Mouse (Mus musculus) megakaryocyte-erythroid progenitor cell, adult 5 weeks (primary cell): Measurements from ENCODE around the gene Plac1. TPM values are rescaled to one million over a fixed set of nuclear protein-coding genes. Genes with fewer than 3 reads are reported as not detected.

ENCODE experiments used
- polyA plus RNA-seq: library from polyadenylated mRNA; stranded (reverse); fragments of >175 nt; gene quantifications from 2 replicates; pipeline ENCODE4 v1.2.3, GENCODE M21; 2012

The Plac1 gene
- not detected in 2 replicates for polyA plus RNA-seq

GRCm38 (mm10) chrX:53240011-53240410 lies at the start of gene Plac1:
Gene Plac1, minus strand, starts transcription at chrX:53240111.

GRCm38 (mm10) chrX:53273124-53273523 lies 33.2 kb upstream of the Plac1 start, which contains the start of gene Fam122c:
Gene Fam122c, plus strand, starts transcription at chrX:53273424.

GRCm38 (mm10) chrX:53269289-53270062 lies 29.6 kb upstream of the Plac1 start, which contains the start of gene Fam122b:
Gene Fam122b, minus strand, starts transcription at chrX:53269805.

Other genes starting within 250 kb of the Plac1 start
- 4.8 and 5.2 TPM in 2 replicates for gene Fam122b, start 29.7 kb upstream of the Plac1 start, polyA plus RNA-seq
- not detected in 2 replicates for gene Fam122c, start 33.3 kb upstream of the Plac1 start, polyA plus RNA-seq
- 0.35 and 0.56 TPM in 2 replicates for gene Mospd1, start 130.4 kb upstream of the Plac1 start, polyA plus RNA-seq
- gene Etd, start 194.8 kb upstream of the Plac1 start, polyA plus RNA-seq: not detected in 2 replicates